9 mouse cellular contexts compared by ENCODE assay signal in genomic region chr4:151108028-151108771, GRCm38 (mm10). TPM values are rescaled to one million over a fixed set of nuclear protein-coding genes. Genes with fewer than 3 reads are reported as not detected.
A peak's percentile ranks its signal among the peaks of the same experiment; 100 is the strongest.
DNase-seq lines count a peak whose midpoint lies in the region; ATAC-seq and TF ChIP-seq lines count a peak whose summit lies in the region.
"Had no signal": no experiment of that assay in that cellular context is flagged by ENCODE, and none has a peak within 500 bp of the region (broad histone marks: within the 10 kb centered on the region; RNA-seq: fewer than 3 reads in every experiment).

No protein-coding gene starts in this region.

- H3K4me2 ChIP-seq in forebrain, embryonic 16.5 days (ENCODE audit: low read length) = peak overlapping the region; percentile 64
- H3K4me2 ChIP-seq in liver, embryonic 16.5 days (ENCODE audit: low read depth, low read length) = peak overlapping the region; percentile 69
- H3K4me2 ChIP-seq in neural tube, embryonic 14.5 days (ENCODE audit: low read depth, low read length) = peak overlapping the region; percentile 61
- peak overlapping the region; percentile 87 for H3K4me2 ChIP-seq in stomach, postnatal 0 days (replicated peaks; ENCODE audit: low read depth)

- peaks cover 25% of the 10 kb centered on the region for H3K27me3 ChIP-seq in E14TG2a.4 (ENCODE audit: insufficient read depth, low read length)
- no peaks in the 10 kb centered on the region for H3K27me3 ChIP-seq in forebrain, embryonic 16.5 days (replicated peaks; ENCODE audit: control insufficient read depth, insufficient read depth, low read length)
- H3K27me3 ChIP-seq in liver, embryonic 16.5 days (ENCODE audit: control insufficient read depth, insufficient read depth, low read depth, low read length) = peaks cover 54% of the 10 kb centered on the region
- no peaks in the 10 kb centered on the region for H3K27me3 ChIP-seq in neural tube, embryonic 14.5 days (ENCODE audit: control insufficient read depth, insufficient read depth, low read length)
- no peaks in the 10 kb centered on the region for H3K27me3 ChIP-seq in stomach, postnatal 0 days (ENCODE audit: control insufficient read depth, insufficient read depth, low read length)
- H3K27me3 ChIP-seq: CH12.LX had no signal

- ATAC-seq in forebrain, embryonic 16.5 days = peak; percentile 99
- ATAC-seq in liver, embryonic 16.5 days (ENCODE audit: low read depth) = peak; percentile 94
- peak; percentile 98 for ATAC-seq in neural tube, embryonic 14.5 days (ENCODE audit: low read depth)
- ATAC-seq in stomach, postnatal 0 days (ENCODE audit: low FRiP score, low TSS enrichment) = peak; percentile 99

- peak overlapping the region; percentile 98 for H3K27ac ChIP-seq in forebrain, embryonic 16.5 days (ENCODE audit: low read length)
- H3K27ac ChIP-seq in liver, embryonic 16.5 days (ENCODE audit: low read length) = no peak overlapping the region
- H3K27ac ChIP-seq in neural tube, embryonic 14.5 days (ENCODE audit: low read depth, low read length) = peak overlapping the region; percentile 98
- peak overlapping the region; percentile 61; the same call in 1 of the 2 replicates for H3K27ac ChIP-seq in stomach, postnatal 0 days (replicated peaks)

- H3K9ac ChIP-seq in forebrain, embryonic 16.5 days (replicated peaks; ENCODE audit: low read depth, low read length) = peak overlapping the region; percentile 92
- no peak overlapping the region for H3K9ac ChIP-seq in liver, embryonic 16.5 days (ENCODE audit: low read depth, low read length)
- peak overlapping the region; percentile 93 for H3K9ac ChIP-seq in neural tube, embryonic 14.5 days (replicated peaks; ENCODE audit: low read depth, low read length)
- peak overlapping the region; percentile 70 for H3K9ac ChIP-seq in stomach, postnatal 0 days (ENCODE audit: low read length)

- DNase-seq in cerebellum, adult 11 months = peak; percentile 91
- DNase-seq in heart, postnatal 14 days = peak; percentile 88 to 93
- peak; percentile 92 to 95 for DNase-seq in kidney, postnatal 4 days
- peak; percentile 96 for DNase-seq in stomach, postnatal 0 days (ENCODE audit: low spot score)

- under 1% methylated on average over 95 of the region's 101 CpGs for WGBS in forebrain, embryonic 16.5 days
- 2% methylated on average over 92 of the region's 101 CpGs for WGBS in liver, embryonic 16.5 days (ENCODE audit: insufficient replicate concordance)
- 0% methylated on average over 96 of the region's 101 CpGs for WGBS in neural tube, embryonic 14.5 days
- WGBS in stomach, postnatal 0 days = under 1% methylated on average over 84 of the region's 101 CpGs

- H3K4me1 ChIP-seq in E14TG2a.4 (replicated peaks; ENCODE audit: low read depth, low read length) = peaks cover 59% of the 10 kb centered on the region
- peaks cover 32% of the 10 kb centered on the region for H3K4me1 ChIP-seq in forebrain, embryonic 16.5 days (replicated peaks; ENCODE audit: control insufficient read depth, insufficient read depth, low read length)
- H3K4me1 ChIP-seq in liver, embryonic 16.5 days (ENCODE audit: control insufficient read depth, low read depth, low read length) = peaks cover 3% of the 10 kb centered on the region
- peaks cover 34% of the 10 kb centered on the region for H3K4me1 ChIP-seq in neural tube, embryonic 14.5 days (ENCODE audit: control insufficient read depth, insufficient read depth, low read length)
- no peaks in the 10 kb centered on the region for H3K4me1 ChIP-seq in stomach, postnatal 0 days (replicated peaks; ENCODE audit: control insufficient read depth, insufficient read depth)

- intact Hi-C loops in heart, postnatal 14 days (cut with DNase I) = no loop called here

- TF ChIP-seq EP300 in stomach, postnatal 0 days (optimal IDR thresholded peaks at IDR 0.05) = no peak

- TF ChIP-seq CTCF in E14TG2a.4 (conservative IDR thresholded peaks at IDR 0.05; ENCODE audit: low read length) = no peak
- no peak for TF ChIP-seq CTCF in stomach, postnatal 0 days (IDR thresholded peaks at IDR 0.05; ENCODE audit: low read depth)

- no peaks in the 10 kb centered on the region for H3K36me3 ChIP-seq in E14TG2a.4 (ENCODE audit: insufficient read depth, low read length)
- no peaks in the 10 kb centered on the region for H3K36me3 ChIP-seq in forebrain, embryonic 16.5 days (ENCODE audit: control insufficient read depth, insufficient read depth)
- no peaks in the 10 kb centered on the region for H3K36me3 ChIP-seq in liver, embryonic 16.5 days (ENCODE audit: control insufficient read depth, insufficient read depth)
- no peaks in the 10 kb centered on the region for H3K36me3 ChIP-seq in neural tube, embryonic 14.5 days (ENCODE audit: control insufficient read depth, insufficient read depth, low read length)
- no peaks in the 10 kb centered on the region for H3K36me3 ChIP-seq in stomach, postnatal 0 days (ENCODE audit: control insufficient read depth, insufficient read depth, low read length)

- peak overlapping the region; percentile 86 for H3K4me3 ChIP-seq in E14TG2a.4 (replicated peaks; ENCODE audit: low read length)
- peak overlapping the region; percentile 80 for H3K4me3 ChIP-seq in forebrain, embryonic 16.5 days (replicated peaks; ENCODE audit: low read length)
- H3K4me3 ChIP-seq in liver, embryonic 16.5 days (ENCODE audit: low read depth, low read length) = peak overlapping the region; percentile 50
- H3K4me3 ChIP-seq in neural tube, embryonic 14.5 days (ENCODE audit: low read depth, low read length) = peak overlapping the region; percentile 77
- H3K4me3 ChIP-seq in stomach, postnatal 0 days (ENCODE audit: low read depth, low read length) = peak overlapping the region; percentile 56

- no peaks in the 10 kb centered on the region for H3K9me3 ChIP-seq in E14TG2a.4 (ENCODE audit: low read length)
- H3K9me3 ChIP-seq in forebrain, embryonic 16.5 days (ENCODE audit: control insufficient read depth, low read length) = no peaks in the 10 kb centered on the region
- H3K9me3 ChIP-seq in liver, embryonic 16.5 days (replicated peaks; ENCODE audit: control insufficient read depth, low read length) = no peaks in the 10 kb centered on the region
- H3K9me3 ChIP-seq in neural tube, embryonic 14.5 days (ENCODE audit: control insufficient read depth, low read length) = no peaks in the 10 kb centered on the region
- H3K9me3 ChIP-seq in stomach, postnatal 0 days (ENCODE audit: control insufficient read depth, low read length) = no peaks in the 10 kb centered on the region

RNA-seq across cellular contexts. Expression of gene Gm13090, which starts 18.8 kb away (rescaled TPM):
- polyA plus RNA-seq in forebrain, embryonic 16.5 days (2015; fragmentation: Nextera tagmentation; extraction: Ambion mirVana) = 0.39 TPM in 1 of 2 replicates, not detected in the other
- total RNA-seq in heart, postnatal 14 days (2021) = not detected
- not detected in 2 replicates for polyA plus RNA-seq in liver, embryonic 16.5 days (2015; fragmentation: Nextera tagmentation; extraction: Ambion mirVana)
- 0.63 and 1.4 TPM in 2 replicates for polyA plus RNA-seq in neural tube, embryonic 14.5 days (2014; fragmentation: Nextera tagmentation; extraction: Ambion mirVana)
- not detected in 2 replicates for polyA plus RNA-seq in stomach, postnatal 0 days (2015; fragmentation: Nextera tagmentation; extraction: Ambion mirVana)
- total RNA-seq: CH12.LX had no signal

RNA-seq across cellular contexts. Expression of gene Vamp3, which starts 50.4 kb away (rescaled TPM):
- polyA plus RNA-seq in forebrain, embryonic 16.5 days (2015; fragmentation: Nextera tagmentation; extraction: Ambion mirVana) = 62.7 and 72.2 TPM in 2 replicates
- total RNA-seq in heart, postnatal 14 days (2021) = 10 to 100 TPM; 73.1 to 78.0 TPM
- polyA plus RNA-seq in liver, embryonic 16.5 days (2015; fragmentation: Nextera tagmentation; extraction: Ambion mirVana) = 29.9 and 32.5 TPM in 2 replicates
- 36.6 and 45.2 TPM in 2 replicates for polyA plus RNA-seq in neural tube, embryonic 14.5 days (2014; fragmentation: Nextera tagmentation; extraction: Ambion mirVana)
- polyA plus RNA-seq in stomach, postnatal 0 days (2015; fragmentation: Nextera tagmentation; extraction: Ambion mirVana) = 105 and 110 TPM in 2 replicates
